Mouse (Mus musculus) heart, embryonic 15.5 days (tissue): ENCODE data around the gene Ppp2r5d. TPM values are rescaled to one million over a fixed set of nuclear protein-coding genes. Genes with fewer than 3 reads are reported as not detected.
A peak's percentile ranks its signal among the peaks of the same experiment; 100 is the strongest.

Experiments used
- ATAC-seq: fragments of 200-750 bp; cut with Nextera tagmentation; replicated peaks from 2 replicates; pipeline ENCODE4 v1.8.0; 2017; ENCODE audit warnings: low read depth, moderate TSS enrichment; ENCODE audit not compliant: insufficient number of reproducible peaks, insufficient read depth, low FRiP score
- H3K27ac ChIP-seq: fragments of 300-500 bp; sonication (generic); 2 replicates; pipeline ENCODE4 v1.5.1; 2015; ENCODE audit warnings: mild to moderate bottlenecking, inconsistent platforms
- H3K27me3 ChIP-seq: fragments of 300-500 bp; sonication (generic); 2 replicates; pipeline ENCODE4 v1.6.1; 2015; ENCODE audit warnings: inconsistent platforms
- H3K36me3 ChIP-seq: fragments of 300-500 bp; sonication (generic); 2 replicates; pipeline ENCODE4 v1.6.1; 2015; ENCODE audit warnings: mild to moderate bottlenecking, inconsistent platforms
- H3K4me1 ChIP-seq: fragments of 300-500 bp; sonication (generic); replicated peaks from 2 replicates; pipeline ENCODE4 v1.6.1; 2015; ENCODE audit warnings: inconsistent platforms
- H3K4me2 ChIP-seq: fragments of 300-500 bp; sonication (generic); 2 replicates; pipeline ENCODE4 v1.6.1; 2015; ENCODE audit warnings: inconsistent platforms, mild to moderate bottlenecking, moderate library complexity
- H3K4me3 ChIP-seq: fragments of 300-500 bp; sonication (generic); 2 replicates; pipeline ENCODE4 v1.5.1; 2015; ENCODE audit warnings: mild to moderate bottlenecking, inconsistent platforms
- H3K9ac ChIP-seq: fragments of 300-500 bp; sonication (generic); 2 replicates; pipeline ENCODE4 v1.6.1; 2015; ENCODE audit warnings: mild to moderate bottlenecking, inconsistent platforms
- H3K9me3 ChIP-seq: fragments of 300-500 bp; sonication (generic); replicated peaks from 2 replicates; pipeline ENCODE4 v1.6.1; 2016; ENCODE audit warnings: inconsistent platforms
- WGBS: fragments of 180-500 bp; shearing (Covaris S2); methylation state at CpG from one replicate; pipeline ENCODE4 v1.1.7; 2015; ENCODE audit warnings: mixed read lengths; 5-methylcytosine and 5-hydroxymethylcytosine counted together
- polyA plus RNA-seq: library from polyadenylated mRNA; unstranded; fragments of >200 nt; fragmentation: Nextera tagmentation; extraction: Ambion mirVana; gene quantifications from 2 replicates; pipeline ENCODE4 v1.2.1, GENCODE M21; 2015

The Ppp2r5d gene
- polyA plus RNA-seq, 1 experiment from 2014 or later = 44.6 TPM

DNA sequence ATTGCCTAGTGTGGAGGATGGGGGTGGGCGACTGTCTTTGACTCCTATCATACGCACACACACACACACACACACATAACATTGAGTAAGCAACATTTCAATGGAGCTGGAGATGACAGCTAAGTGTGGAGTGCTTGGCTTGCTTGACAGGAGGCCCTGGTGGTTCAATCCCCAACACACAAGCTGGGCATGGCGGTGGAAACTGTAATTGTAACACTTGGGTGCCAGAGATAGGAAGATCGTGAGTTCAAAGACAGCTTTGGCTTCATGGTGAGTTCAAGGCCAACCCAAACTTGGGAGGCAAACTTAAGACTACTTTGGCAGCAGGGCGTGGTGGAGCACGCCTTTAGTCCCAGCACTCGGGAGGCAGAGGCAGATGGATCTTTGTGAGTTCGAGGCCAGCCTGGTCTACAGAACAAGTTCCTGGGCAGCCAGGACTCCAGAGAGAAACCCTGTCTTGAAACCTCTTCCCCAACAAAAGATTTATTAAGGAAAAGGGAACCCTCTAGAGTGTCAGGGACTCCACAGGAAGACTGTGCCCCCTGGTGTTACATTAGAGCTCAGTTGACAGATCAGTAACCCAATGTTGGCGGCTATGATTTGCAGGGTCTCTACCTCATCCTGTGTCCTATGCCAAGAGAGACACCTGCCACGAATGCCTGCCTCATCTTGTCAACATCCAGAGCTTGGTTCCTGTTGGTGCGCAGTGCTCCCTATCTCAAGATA is 10.0 kb upstream of the Ppp2r5d start:
- 90% methylated on average over 11 of the region's 11 CpGs for WGBS
- no peak for ATAC-seq
- peaks cover 24% of the 10 kb centered on the region for H3K36me3 ChIP-seq

DNA sequence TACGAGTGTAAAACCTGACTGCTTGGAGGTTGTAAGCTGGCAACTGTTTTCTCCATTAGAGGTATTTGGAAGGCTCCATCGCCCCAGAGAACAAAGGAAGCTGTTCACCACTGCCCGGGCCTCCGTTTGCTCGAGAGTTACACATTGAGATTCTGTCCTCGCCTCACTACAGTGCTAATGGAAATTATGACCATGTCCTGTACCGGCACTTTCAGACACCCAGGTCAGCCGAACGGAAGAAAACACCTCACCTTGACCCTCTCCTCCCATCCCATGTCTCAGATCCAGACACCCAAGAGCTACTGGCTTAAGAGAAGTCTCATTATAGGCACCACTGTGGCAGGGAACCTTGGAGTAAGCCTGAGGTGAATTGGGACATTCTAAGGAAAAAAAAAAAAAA is 8.9 kb upstream of the Ppp2r5d start:
- Histone ChIP-seq H3K4me3 (no peak overlapping the region), H3K27me3 (no peaks in the 10 kb centered on the region), H3K9ac (0 out of 2 replicates have a peak overlapping the region, but pooled peaks have one; percentile 25), H3K9me3 (no peaks in the 10 kb centered on the region), H3K4me1 (peaks cover 16% of the 10 kb centered on the region), H3K36me3 (peaks cover 24% of the 10 kb centered on the region), H3K4me2 (no peak overlapping the region), H3K27ac (no peak overlapping the region)
- ATAC-seq = no peak
- WGBS = 83% methylated on average over 9 of the region's 9 CpGs

More for the DNA sequence above, 10.0 kb upstream of the Ppp2r5d start:
- no peak overlapping the region for H3K4me2 ChIP-seq
- peaks cover 16% of the 10 kb centered on the region for H3K4me1 ChIP-seq
- no peak overlapping the region for H3K4me3 ChIP-seq
- H3K27me3 ChIP-seq = no peaks in the 10 kb centered on the region
- H3K9ac ChIP-seq = no peak overlapping the region
- H3K27ac ChIP-seq = no peak overlapping the region
- H3K9me3 ChIP-seq = no peaks in the 10 kb centered on the region

GRCm38 (mm10) chr17:46712442-46712841 is 7.5 kb upstream of the Ppp2r5d start:
- H3K36me3 ChIP-seq = peaks cover 24% of the 10 kb centered on the region
- no peaks in the 10 kb centered on the region for H3K9me3 ChIP-seq
- H3K4me3 ChIP-seq = peak overlapping the region; percentile 98
- H3K4me2 ChIP-seq = peak overlapping the region; percentile 90
- ATAC-seq = no peak
- H3K4me1 ChIP-seq = peaks cover 16% of the 10 kb centered on the region
- H3K27ac ChIP-seq = peak overlapping the region; percentile 80
- 54% methylated on average over 7 of the region's 7 CpGs for WGBS
- H3K27me3 ChIP-seq = no peaks in the 10 kb centered on the region
- H3K9ac ChIP-seq = peak overlapping the region; percentile 78

- Histone ChIP-seq H3K4me2 (peak overlapping the region; percentile 90), H3K4me1 (peaks cover 16% of the 10 kb centered on the region), H3K36me3 (peaks cover 24% of the 10 kb centered on the region), H3K27ac (peak overlapping the region; percentile 80), H3K9ac (peak overlapping the region; percentile 78), H3K9me3 (no peaks in the 10 kb centered on the region), H3K4me3 (peak overlapping the region; percentile 98), H3K27me3 (no peaks in the 10 kb centered on the region)
- ATAC-seq = peak; percentile 69
- 0% methylated on average over 65 of the region's 76 CpGs for WGBS
Observed at GRCm38 (mm10) chr17:46711612-46712271, 6.8 kb upstream of the Ppp2r5d start.

DNA sequence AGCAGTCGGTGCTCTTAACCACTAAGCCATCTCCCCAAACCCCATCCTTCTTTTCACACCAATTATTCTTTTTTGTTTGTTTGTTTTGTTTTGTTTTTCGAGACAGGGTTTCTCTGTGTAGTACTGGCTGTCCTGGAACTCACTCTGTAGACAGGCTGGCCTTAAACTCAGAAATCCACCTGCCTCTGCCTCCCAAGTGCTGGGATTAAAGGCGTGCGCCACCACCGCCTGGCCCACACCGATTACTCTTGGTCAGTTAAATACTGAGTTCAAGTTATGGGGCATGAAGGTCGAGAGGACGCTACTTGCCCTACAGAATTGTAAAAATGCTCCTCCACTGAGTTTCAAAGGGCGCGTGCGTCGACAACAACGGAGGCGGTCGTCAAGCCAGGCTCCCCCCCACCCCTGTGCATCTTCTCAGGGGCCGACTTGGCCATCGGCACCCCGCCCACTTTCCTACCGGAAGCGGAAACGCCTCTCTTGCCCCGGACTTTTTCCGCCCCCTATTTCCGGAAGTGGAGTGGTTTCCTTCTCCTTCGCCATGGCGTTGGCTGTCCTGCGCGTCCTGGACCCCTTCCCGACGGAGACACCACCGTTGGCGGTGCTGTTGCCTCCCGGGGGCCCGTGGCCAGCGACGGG is 6.2 kb upstream of the Ppp2r5d start, which contains the start of gene Pex6:
Gene Pex6 (plus strand): TSS at position 505 of the 639 bp plus-strand sequence.
- H3K9me3 ChIP-seq = no peaks in the 10 kb centered on the region
- ATAC-seq = peak; percentile 90
- H3K4me2 ChIP-seq = peak within 1 kb of the TSS; percentile 90
- peak within 1 kb of the TSS; percentile 98 for H3K4me3 ChIP-seq
- no peaks in the 10 kb centered on the region for H3K27me3 ChIP-seq
- H3K9ac ChIP-seq = peak within 1 kb of the TSS; percentile 78
- H3K36me3 ChIP-seq = peaks cover 24% of the 10 kb centered on the region
- peak within 1 kb of the TSS; percentile 80 for H3K27ac ChIP-seq
- WGBS = 7% methylated on average over 36 of the region's 36 CpGs
- H3K4me1 ChIP-seq = peaks cover 16% of the 10 kb centered on the region

- Histone ChIP-seq H3K36me3 (no peaks in the 10 kb centered on the region), H3K4me3 (no peak overlapping the region), H3K9ac (no peak overlapping the region), H3K27me3 (no peaks in the 10 kb centered on the region), H3K9me3 (no peaks in the 10 kb centered on the region), H3K4me2 (0 out of 2 replicates have a peak overlapping the region, but pooled peaks have one; percentile 91), H3K4me1 (peaks cover 28% of the 10 kb centered on the region), H3K27ac (no peak overlapping the region)
- WGBS = 75% methylated on average over 14 of the region's 14 CpGs
- ATAC-seq = no peak
Observed at GRCm38 (mm10) chr17:46706375-46707089, 1.6 kb upstream of the Ppp2r5d start.

- H3K4me1 ChIP-seq = peaks cover 30% of the 10 kb centered on the region
- H3K9me3 ChIP-seq = no peaks in the 10 kb centered on the region
- WGBS = 4% methylated on average over 41 of the region's 41 CpGs
- ATAC-seq = peak; percentile 78
- H3K27me3 ChIP-seq = no peaks in the 10 kb centered on the region
- peak overlapping the region; percentile 95 for H3K27ac ChIP-seq
- H3K36me3 ChIP-seq = peaks cover under 1% of the 10 kb centered on the region; the same call in 1 of the 2 replicates
- H3K4me2 ChIP-seq = peak overlapping the region; percentile 91
- H3K4me3 ChIP-seq = peak overlapping the region; percentile 98
- H3K9ac ChIP-seq = peak overlapping the region; percentile 96
Observed at GRCm38 (mm10) chr17:46703971-46704886, 682 bp downstream of the Ppp2r5d start.

- ATAC-seq = no peak
- Histone ChIP-seq H3K27ac (no peak overlapping the region), H3K9me3 (no peaks in the 10 kb centered on the region), H3K4me1 (peaks cover 30% of the 10 kb centered on the region), H3K4me2 (peak overlapping the region; percentile 91), H3K36me3 (peaks cover 6% of the 10 kb centered on the region; the same call in 1 of the 2 replicates), H3K9ac (no peak overlapping the region; the same call in 1 of the 2 replicates), H3K4me3 (peak overlapping the region; percentile 98; the same call in 1 of the 2 replicates), H3K27me3 (no peaks in the 10 kb centered on the region)
- 84% methylated on average over 5 of the region's 5 CpGs for WGBS
Observed at GRCm38 (mm10) chr17:46702506-46702905, 2.4 kb downstream of the Ppp2r5d start.

GRCm38 (mm10) chr17:46702100-46702499 is 2.8 kb downstream of the Ppp2r5d start:
- Histone ChIP-seq H3K9me3 (no peaks in the 10 kb centered on the region), H3K27ac (no peak overlapping the region), H3K4me3 (no peak overlapping the region), H3K36me3 (peaks cover 7% of the 10 kb centered on the region; the same call in 1 of the 2 replicates), H3K4me2 (no peak overlapping the region), H3K27me3 (no peaks in the 10 kb centered on the region), H3K9ac (0 out of 2 replicates have a peak overlapping the region, but pooled peaks have one; percentile 25), H3K4me1 (peaks cover 30% of the 10 kb centered on the region)
- no peak for ATAC-seq
- WGBS = 91% methylated on average over 12 of the region's 12 CpGs

- no peak overlapping the region for H3K4me3 ChIP-seq
- H3K4me2 ChIP-seq = no peak overlapping the region
- H3K9ac ChIP-seq = no peak overlapping the region
- H3K9me3 ChIP-seq = no peaks in the 10 kb centered on the region
- no peak overlapping the region for H3K27ac ChIP-seq
- H3K36me3 ChIP-seq = peaks cover 7% of the 10 kb centered on the region; the same call in 1 of the 2 replicates
- no peak for ATAC-seq
- peaks cover 30% of the 10 kb centered on the region for H3K4me1 ChIP-seq
- no peaks in the 10 kb centered on the region for H3K27me3 ChIP-seq
- 79% methylated on average over 12 of the region's 12 CpGs for WGBS
Observed at GRCm38 (mm10) chr17:46701489-46701888, 3.4 kb downstream of the Ppp2r5d start.
